Mouse (Mus musculus) layer of hippocampus, postnatal 14 days (tissue): ENCODE measurements around the gene Dhrs9. TPM values are rescaled to one million over a fixed set of nuclear protein-coding genes. Genes with fewer than 3 reads are reported as not detected.
"Not testable (repeated sequence)": the region's sequence is repeated elsewhere in the genome, so short reads cannot be mapped to it uniquely, and the experiment has no call there.

ENCODE experiments used
- DNase-seq, 2 experiments: peaks; one replicate each; pipeline ENCODE4 v3.0.0; 2021 to 2022; ENCODE audit warnings: low spot score in 2 of 2, mixed read lengths in 1 of 2
- long read RNA-seq, 2 experiments: library from polyadenylated mRNA; stranded (forward); transcript quantifications; one replicate each; pipeline ENCODE4 v2.0.0; 2021
- total RNA-seq, 2 experiments: library from RNA; stranded (reverse); gene quantifications; 2 replicates each; pipeline ENCODE4 v1.2.3; 2021

The Dhrs9 gene
- not detected for total RNA-seq
- long read RNA-seq, experiment 1: 0 reads
- long read RNA-seq, experiment 2: 0 reads

DNA sequence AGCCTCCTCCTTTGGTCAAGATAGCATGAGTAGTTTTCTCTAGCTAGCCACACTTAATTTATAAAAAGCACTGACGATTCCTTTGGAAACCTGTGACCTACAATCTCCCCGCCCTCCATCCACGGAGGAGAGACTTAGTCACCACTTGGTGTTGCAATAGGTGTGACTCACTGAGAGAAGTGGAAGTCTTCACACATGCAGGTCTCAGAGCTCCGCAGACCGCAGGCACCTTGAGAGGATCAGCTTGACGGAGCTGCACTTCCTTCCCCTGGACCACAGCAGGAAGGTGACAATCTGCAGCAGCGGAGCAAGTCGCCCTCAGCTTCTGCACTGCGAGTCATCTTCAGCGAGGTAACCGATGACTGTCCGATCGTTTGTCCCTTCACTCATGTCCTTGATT is at the start of gene Dhrs9:
Gene Dhrs9 (plus strand): TSS at position 165 of the 400 bp plus-strand sequence.
- DNase-seq: no peak

DNA sequence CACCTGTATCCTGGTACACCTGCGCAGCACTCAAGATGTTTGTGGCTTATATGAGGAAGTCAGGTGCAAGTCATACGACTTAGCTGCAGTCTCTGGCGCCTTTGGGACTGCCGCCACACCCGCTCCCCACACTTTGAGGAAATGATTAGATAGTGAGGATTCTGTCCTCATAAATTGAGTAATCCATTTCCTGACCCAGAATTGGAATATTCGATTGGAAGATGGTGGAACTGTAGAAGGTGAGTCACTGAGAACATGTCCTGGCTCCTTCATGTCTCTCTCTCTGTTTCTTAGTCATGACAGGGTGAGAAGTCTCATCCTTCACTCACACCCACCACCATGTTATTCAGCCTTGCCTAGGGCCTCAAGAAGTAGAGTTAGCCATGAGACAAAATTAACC is 48.7 kb upstream of the Dhrs9 start:
- DNase-seq: not testable (repeated sequence)

DNA sequence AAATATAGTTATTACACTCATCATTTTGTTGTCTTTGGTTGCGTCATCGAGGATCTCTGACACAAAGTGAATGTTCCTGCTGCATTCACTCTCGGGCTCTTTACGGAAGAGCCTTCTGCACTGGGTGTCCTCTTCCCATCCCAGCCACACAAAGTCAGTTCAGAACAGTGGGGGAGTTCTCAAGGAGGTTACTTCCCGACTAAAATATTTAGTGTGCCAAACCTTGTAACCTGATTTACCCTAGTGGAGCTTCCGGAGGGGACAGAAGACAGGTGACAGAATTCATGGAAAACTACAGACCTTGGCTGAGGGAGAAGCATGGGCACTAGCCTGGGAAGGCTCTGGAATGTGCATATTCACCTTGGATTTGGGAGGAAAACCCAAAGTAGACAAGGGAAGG is 38.7 kb upstream of the Dhrs9 start:
- DNase-seq: no peak

DNA sequence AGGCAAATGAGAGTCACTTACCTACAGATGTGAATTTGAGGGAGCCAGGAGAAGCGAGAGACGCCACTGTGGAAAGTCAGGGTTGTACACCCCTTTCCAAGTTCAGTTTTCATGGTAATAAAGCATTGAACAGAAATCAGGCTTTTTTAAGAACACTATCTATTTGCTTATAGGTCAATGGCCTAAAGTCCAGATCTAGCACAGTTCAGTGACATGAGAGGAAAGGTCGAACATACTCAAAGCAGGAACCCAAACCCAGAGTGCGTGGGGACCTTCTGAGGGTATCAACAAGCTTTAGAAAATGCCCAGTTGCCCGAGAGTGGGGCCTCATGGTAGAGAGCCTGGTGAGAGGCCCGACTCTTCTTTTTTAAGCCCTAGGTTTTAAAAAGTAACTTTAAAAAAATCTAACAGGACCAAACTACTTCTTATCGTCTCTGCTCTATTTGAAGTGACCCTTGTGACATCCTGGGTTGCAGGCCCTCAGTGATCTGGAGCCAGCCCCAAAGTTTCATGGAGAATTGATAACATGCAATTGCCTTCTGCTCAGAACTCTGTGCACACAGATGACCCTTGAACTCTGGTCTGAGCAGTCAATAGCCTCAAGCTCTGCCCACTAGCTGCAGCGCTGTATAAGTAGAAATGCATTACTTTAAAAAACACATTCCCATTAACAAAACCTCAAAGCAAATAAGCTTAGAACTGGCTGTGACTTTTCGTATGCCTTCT is 37.6 kb upstream of the Dhrs9 start, which contains the start of gene Abcb11:
Gene Abcb11 (minus strand): TSS at position 121 of the 726 bp plus-strand sequence.
- DNase-seq: no peak

DNA sequence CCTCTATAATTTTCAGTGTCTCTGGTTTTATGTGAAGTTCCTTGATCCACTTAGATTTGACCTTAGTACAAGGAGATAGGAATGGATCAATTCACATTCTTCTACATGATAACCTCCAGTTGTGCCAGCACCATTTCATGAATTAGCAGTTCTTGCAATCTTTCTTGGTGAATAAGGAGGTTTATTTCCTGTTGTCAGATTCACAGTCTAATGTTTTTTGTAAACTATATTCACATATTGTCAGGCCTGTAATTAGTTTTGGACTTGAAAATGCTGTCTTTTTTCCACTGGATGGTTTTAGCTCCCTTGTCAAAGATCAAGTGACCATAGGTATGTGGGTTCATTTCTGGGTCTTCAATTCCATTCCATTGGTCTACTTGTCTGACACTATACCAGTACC is 24.8 kb upstream of the Dhrs9 start:
- DNase-seq: not testable (repeated sequence)

DNA sequence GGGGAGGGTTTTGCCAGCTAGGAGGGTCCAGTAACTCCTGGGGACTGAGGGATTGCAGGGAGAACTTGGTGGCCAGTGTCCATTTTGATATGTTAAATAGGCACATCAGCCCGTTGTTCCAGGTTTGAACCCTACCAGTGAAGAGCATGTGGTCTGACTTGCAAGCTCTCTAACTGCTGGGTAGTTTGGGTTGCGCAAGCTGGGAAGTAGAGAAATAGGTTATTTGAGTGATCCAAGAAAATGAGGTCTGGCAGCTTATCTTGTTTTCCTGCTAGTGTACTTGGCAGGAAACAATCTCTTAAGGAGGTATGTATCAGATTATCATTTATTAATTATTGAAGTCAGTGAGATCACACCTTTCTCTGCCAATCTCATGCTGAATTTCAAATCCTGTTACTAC is 15.4 kb upstream of the Dhrs9 start:
- no peak for DNase-seq

DNA sequence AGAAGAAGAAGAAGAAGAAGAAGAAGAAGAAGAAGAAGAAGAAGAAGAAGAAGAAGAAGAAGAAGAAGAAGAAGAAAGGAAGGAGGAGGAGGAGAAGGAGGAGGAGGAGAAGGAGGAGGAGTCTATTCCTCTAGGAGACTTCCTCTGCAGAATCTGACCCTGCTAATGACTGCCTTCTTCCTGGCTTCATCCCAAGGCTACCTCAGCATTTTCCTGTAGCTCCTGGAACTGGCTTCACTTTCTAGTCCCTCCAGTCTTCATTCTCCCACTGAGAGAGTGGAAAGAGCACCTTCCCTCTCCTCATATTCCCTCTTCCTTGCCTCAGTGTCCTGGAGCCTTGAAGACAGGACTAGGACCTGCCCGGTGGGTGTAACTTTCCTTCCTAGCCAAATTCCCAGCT is 15.0 kb upstream of the Dhrs9 start:
- DNase-seq: no peak

DNA sequence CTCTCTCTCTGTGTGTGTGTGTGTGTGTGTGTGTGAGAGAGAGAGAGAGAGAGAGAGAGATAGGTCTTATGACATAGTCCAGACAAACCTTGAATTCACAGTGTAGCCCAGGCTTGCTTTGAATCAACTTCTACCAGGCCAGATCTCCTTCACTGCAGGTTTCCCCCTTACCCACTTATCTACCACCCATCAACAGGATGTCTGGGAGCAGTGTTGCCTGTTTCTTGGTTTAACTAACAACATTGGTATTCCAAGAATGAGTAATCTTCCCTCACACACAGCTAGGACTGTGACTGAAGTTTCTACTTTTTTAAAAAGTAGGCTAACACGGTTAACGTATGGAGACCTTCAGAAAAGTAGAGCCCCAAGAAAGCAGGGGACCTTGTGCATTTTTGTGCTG is 3.5 kb upstream of the Dhrs9 start:
- DNase-seq: no peak

DNA sequence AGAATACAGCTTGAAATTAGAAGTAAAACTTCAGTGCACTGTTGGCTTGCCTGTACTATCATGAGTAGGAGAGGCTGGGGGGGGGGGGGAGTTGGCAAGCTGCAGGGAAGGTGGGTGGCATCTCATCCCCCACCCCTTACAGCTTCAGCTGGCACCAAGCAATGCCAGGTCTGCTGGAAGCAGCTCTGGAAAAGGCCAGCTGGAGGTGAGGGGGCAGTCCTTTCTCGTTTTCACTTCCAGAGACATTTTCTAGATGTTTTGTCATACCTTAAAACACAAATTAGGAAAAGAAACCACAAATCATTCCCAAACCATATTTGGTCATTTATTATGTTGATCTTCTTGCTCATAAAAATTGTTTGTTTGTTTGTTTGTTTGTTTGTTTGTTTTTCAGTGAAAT is 444 bp upstream of the Dhrs9 start:
- no peak for DNase-seq

DNA sequence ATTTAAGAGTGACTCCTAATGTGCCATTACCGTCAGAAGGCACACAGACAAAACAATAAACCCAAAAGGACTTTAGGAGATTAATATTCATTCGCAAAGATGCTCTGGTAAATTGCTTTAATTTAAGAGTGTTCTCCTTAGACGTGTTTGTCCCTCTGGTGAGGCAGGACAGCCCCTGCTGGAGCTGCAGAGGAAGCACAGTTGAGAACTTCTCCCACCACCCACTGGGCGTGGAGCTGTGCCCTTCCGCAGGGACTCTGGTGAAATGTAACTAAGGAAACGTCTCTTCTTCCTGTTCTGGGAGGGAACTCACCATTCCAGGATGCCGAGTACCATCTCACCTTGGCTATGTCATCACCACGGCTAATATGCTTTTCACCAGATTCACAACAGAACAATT is 1.5 kb downstream of the Dhrs9 start:
- no peak for DNase-seq

DNA sequence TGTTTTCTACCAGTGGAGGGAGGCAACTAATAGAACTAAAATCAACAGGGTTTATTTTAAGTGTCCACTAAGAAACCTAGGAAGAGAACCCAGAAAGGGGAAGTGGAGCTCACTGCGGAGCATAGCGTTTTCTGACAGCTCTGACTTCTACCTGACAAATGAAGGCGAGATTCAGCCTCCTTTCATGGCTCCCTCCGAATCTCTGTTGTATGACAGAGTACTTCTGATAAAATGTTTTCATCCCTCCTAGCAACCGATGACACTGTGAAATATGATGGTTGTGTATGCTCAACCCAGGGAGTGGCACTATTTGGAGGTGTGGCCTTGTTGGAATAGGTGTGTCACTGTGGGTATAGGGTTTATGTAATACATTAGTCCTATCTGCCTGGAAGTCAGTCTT is 2.6 kb downstream of the Dhrs9 start:
- DNase-seq: no peak

DNA sequence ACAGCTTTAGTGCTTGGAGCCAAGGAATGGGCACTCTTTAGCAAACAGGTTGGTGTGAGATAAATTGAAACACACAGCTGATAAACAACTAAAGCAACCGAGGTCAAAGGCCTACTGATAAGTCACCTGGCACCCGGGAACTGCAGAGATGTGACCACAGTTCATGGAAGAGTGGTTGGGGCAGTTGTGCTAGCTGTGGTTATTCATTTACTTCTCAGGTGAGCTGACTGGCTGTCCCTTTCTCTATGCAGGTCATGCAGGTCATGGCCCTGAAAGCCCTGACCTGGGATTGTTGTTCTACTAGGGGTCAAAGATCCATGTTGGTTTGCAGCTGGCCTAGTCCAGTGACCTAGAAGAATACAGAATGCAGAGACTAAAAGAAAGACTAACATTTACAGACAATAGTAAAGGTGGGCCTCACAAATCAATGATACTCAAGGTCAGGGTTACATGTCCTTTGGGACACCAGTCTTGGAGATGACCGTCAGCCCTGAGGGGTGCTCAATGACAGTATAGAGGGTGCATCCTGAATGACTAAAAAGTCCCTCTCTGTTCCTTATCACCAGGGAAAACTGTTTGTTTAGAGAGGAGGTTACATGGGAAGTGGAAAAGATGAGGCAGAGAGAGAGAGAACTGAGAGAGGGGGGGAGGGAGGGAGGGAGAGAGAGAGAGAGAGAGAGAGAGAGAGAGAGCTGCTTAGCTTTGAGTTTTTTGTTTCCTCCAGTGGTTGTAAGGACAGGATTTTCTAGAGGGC is 6.0 kb downstream of the Dhrs9 start:
- DNase-seq: no peak

DNA sequence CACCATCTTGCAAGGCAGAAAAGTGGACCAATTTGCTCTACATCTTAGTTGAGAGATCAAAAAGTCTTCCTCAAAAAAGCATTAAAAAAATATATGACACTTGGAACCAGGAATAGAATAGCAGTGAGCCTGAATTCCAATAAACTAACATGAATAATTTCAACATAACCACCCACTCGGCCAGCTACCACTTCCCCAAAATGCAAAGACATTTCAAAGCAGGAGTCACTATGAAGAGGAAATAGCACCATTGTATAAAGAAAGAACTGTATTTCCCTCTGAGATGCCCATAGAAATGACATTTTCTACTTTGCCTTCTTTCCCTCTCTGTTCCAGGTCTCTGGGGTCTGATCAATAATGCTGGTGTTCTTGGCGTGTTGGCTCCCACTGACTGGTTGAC is 13.7 kb downstream of the Dhrs9 start:
- no peak for DNase-seq

DNA sequence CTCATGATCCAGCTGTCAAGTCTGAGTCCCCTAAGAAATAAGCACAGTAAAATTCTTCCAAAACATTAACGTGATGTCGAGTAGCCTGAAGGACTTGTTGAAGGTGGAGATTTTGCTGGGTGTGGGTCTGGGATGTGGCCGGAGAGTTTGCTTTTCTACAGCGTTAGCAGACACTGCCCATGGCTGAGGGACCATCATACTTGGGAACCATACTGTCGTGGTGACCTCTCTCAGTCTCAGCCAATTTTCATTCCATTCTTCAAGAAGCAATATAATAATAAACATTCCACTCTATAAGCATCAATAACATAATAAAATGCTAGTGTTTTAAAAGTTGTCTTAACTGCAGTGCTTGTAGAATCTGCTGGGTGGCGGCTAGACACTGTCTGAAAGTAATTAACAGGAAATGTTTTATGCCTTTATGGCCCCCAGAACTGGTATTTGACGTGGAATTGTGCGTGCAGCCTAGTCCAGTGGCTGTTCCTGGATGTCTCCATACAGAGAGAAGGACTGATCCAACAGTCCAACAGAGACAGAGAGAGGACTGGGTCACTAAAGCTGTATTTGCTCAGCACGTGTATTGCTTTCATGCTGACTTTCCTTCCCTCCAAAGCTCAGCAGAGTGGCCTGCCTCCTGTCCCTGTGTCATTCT is 15.5 kb downstream of the Dhrs9 start:
- no peak for DNase-seq

DNA sequence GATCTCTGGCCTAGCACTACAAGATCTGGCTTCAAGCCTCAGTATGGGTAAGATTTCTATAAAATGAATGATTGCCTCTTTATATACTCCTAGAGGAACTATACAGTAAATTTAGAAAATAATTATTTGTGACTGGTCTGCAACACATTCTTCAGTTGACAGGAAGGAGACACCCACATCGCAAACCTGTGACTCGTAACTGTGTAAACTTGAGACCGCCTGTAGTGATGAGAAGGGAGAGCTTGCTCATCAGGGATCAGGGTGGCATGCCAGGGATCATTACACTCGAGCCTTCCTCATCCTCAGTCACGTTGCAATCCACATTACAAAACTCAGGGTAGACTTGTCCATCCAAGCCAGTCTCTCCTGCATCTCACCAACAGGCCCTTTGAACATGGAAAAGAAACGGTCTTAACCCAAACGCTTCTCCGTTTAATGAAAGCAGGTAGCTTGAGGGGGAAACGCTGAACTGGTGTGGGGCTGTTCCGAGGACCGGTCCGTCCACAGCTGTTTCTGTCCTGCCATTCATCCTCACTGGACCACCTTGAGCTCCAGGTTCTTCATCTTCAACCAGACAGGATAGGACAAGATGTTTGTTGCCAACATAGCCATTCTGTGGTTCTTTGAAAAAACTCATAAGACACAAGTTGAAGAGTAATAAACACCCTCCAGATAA is 16.7 kb downstream of the Dhrs9 start:
- DNase-seq: no peak

DNA sequence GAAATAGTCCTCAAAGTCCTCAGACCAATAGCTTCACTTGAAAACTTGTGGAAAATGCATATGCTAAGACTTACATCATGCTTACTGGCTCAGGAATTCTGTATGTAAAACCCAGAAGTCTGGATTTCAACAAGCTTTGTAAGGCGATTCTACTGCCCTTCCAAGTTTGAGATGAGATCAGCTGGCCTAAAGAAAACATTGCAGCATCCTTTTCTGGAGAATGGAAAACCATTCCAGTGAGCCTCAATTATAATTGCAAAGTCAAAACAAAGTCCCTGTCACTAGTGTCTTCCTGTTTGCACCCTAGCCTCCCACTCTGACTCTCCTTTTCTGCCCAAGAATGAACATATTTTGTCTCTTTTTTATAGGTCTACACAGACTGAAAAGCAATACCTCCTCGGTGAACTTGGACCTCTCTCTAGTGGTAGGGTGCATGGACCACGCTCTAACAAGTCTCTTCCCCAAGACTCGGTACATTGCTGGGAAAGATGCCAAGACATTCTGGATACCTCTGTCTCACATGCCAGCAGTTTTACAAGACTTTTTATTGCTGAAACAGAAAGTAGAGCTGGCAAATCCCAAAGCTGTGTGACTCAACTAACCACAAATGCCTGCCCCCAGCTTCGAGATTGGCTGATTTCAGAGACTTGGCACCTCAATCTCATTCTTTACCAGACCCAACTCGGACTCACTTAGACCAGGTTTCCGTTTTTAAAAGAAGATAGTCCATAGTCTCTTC is 20.8 kb downstream of the Dhrs9 start:
- no peak for DNase-seq

DNA sequence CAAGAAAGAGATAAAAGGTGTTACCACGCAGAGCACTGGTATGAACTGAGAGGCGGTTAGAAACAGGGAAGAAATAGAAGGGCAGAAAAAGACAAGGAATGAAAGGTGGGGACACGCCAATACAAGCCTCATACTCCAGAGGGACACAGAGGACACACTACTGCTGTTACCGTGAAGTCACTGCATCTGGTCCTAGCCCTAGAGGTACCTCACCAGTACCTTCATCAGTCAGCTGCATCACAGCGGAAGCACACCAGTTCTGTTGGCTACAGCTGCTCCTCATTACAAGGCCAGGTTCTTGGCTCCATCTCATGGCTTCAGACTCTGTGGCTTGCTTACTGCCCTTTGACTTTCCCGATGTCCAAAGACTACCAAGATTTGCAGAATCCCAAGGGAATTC is 21.6 kb downstream of the Dhrs9 start:
- no peak for DNase-seq

DNA sequence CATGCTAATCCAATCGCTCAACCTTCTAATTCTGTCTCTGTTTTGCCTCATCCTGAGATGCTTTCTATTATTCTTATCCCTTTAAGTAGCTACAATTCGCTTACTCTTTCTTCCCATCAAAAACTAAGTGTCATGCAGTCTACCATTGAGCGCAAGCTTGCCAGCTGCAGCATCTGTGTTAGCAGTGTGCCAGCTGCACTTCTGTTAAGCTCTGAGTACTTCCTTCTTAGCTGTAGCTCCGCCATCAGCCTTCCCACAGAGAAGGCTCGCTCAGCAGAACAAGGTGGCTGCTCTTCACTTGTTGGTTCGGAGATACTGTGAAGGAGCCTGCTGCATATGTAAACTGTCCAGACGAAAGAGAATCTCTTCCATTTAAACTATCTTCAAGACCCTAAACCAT is 22.1 kb downstream of the Dhrs9 start:
- no peak for DNase-seq

DNA sequence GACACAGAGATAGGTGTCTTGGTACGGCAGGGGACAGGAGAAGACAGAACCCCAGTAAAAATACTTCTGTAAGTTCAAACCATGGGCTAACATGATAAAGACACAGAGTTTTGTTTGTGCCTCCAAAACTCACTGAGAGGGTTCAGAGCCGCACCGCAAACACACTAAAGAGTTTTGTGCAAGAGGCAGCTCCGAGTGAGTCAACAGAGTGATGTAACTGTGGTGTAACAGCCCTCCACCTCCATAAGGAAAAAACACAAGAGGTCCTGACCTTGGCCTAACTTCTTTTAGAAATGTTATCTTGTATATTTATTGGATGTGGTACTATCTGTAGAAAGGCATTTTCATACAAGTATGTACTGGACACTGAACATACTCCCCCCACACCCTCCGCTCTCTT is 25.4 kb downstream of the Dhrs9 start:
- DNase-seq: no peak

DNA sequence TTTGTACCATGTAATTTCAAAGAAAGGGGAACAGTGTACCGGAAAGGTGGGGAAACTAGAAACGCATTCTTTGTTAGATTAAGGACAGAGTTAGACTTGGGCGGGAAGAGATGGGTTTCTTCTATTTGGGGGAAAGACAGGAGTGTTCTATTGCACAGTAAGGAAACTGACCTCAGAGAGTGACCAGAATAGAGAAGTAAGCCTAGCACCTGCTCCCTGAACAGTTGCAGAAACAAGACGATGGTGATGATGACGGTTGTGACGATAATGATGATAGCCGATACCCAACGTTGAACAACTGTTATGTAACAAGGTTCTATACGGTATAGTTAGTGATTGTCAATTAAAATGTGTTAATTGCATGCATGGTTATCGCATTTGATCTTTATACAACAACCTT is 34.3 kb downstream of the Dhrs9 start:
- no peak for DNase-seq

DNA sequence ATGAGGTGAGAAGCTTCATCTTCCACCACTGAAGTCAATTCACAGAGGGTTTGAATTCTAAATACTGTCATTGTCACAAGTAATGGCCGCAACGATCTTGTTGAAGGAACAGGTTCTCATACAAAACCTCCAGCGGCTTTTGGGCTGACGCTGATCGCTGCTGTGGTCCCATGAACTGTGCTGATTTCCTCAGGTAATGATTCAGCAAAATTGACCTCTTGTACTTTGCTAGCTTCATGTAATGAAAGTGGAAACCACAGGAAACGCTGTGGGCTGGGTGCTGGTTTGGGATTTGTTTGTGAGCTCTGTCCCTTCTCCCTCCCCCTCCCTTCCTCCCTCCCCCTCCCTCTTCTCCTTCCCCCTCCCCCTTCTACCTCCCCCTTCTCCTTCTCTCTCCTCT is 34.8 kb downstream of the Dhrs9 start:
- DNase-seq: no peak
